Mouse (Mus musculus): ENCODE results near the gene Avpi1. TPM values are rescaled to one million over a fixed set of nuclear protein-coding genes. Genes with fewer than 3 reads are reported as not detected.
"Not testable (repeated sequence)": the region's sequence is repeated elsewhere in the genome, so short reads cannot be mapped to it uniquely, and the experiment has no call there.

Avpi1 gene
- polyA plus RNA-seq, 1 experiment from 2014 or later: 17.7 TPM

DNA sequence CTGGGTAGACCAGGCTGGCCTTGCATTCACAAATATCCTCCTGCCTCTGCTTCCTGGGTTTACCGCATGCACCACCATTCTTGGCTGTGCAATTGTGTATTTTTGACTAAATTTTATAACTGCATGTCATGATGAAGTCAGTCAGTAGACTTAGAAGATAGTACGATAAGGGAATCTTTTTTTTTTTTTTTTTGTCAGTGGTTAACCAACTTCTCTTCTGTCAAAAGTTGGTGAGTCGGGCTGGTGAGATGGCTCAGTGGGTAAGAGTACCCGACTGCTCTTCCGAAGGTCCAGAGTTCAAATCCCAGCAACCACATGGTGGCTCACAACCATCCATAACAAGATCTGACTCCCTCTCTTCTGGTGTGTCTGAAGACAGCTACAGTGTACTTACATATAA is 47.2 kb downstream of the Avpi1 start:
- H3K4me3 ChIP-seq; DNase-seq (ENCODE audit: low spot score); H3K27me3 ChIP-seq (ENCODE audit: low read depth, poor library complexity, severe bottlenecking); H3K9me3 ChIP-seq (replicated peaks); H3K27ac ChIP-seq (replicated peaks): not testable (repeated sequence)
- 93% methylated on average over 5 of the region's 5 CpGs for WGBS
- Histone ChIP-seq H3K4me1 (peaks cover 18% of the 10 kb centered on the region), H3K36me3 (peaks cover 15% of the 10 kb centered on the region)

DNA sequence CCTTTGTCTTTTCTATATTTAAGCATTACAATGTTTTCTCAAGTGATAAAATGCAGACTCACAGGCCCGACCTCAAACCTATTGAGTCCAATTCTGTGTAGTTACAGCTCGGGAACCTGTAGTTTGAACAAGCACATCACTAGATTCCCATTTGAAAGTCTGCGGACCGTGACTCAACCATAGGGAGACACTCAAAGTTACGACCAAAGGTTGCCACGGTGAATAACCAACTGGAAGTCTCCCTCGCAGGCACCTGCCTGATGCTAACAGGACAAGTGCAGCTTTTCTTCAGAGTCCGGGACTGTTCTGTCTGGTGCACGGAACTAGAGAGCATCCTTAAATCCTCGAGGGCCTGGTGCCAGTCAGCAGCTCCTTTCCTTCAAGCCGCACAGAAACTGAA is 48.4 kb downstream of the Avpi1 start:
- no peaks in the 10 kb centered on the region for H3K27me3 ChIP-seq (ENCODE audit: low read depth, poor library complexity, severe bottlenecking)
- WGBS: 84% methylated on average over 11 of the region's 11 CpGs
- no peak overlapping the region for H3K4me3 ChIP-seq
- DNase-seq (ENCODE audit: low spot score): no peak
- peaks cover 27% of the 10 kb centered on the region for H3K36me3 ChIP-seq
- peaks cover 8% of the 10 kb centered on the region for H3K4me1 ChIP-seq
- H3K9me3 ChIP-seq (replicated peaks): no peaks in the 10 kb centered on the region
- H3K27ac ChIP-seq (replicated peaks): no peak overlapping the region

DNA sequence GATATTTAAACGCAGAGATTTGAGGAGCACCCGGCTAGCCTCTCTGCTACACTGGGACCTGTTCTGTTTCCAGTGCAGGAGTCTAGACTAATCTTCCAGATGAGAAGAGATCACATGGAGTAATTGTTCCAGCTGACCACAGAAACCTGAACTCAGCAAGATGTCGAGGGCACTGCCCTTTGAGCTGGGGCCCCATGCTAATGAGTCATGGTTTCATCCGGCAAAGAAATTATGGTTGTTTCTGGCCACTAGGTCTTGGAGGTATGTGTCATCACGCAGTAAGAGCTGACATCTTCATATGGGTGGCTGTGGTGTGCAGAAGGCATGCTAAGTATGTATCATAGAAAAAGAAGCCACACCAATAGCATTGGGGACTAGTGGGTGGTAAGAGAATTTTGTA is 48.9 kb downstream of the Avpi1 start:
- no peaks in the 10 kb centered on the region for H3K9me3 ChIP-seq (replicated peaks)
- H3K4me1 ChIP-seq: peaks cover 5% of the 10 kb centered on the region; the same call in 1 of the 2 replicates
- no peaks in the 10 kb centered on the region for H3K27me3 ChIP-seq (ENCODE audit: low read depth, poor library complexity, severe bottlenecking)
- DNase-seq (ENCODE audit: low spot score): no peak
- WGBS: 87% methylated on average over 5 of the region's 5 CpGs
- H3K36me3 ChIP-seq: peaks cover 32% of the 10 kb centered on the region
- no peak overlapping the region for H3K4me3 ChIP-seq
- no peak overlapping the region for H3K27ac ChIP-seq (replicated peaks)

DNA sequence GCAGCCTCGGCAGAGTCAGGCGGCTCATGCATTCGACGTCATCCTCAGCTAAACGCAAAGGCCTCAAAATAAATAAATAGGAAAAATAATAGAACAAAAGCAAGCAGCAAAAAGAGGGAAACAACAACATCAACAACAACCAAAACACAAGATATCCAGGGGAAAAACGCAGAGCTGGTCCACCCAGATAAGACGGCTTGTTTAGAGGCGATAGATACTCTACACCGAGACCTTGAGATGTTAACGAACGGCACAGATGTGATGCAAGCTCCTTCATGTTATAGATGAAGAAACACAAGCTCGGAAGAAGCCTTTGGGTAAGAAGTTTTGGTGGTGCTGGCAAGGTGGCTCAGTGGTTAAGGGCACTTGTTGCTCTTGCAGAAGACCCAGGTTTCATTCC is 49.9 kb downstream of the Avpi1 start:
- Histone ChIP-seq H3K4me3 (no peak overlapping the region), H3K9me3 (replicated peaks) (no peaks in the 10 kb centered on the region), H3K36me3 (peaks cover 41% of the 10 kb centered on the region), H3K27ac (replicated peaks) (no peak overlapping the region), H3K4me1 (peaks cover 5% of the 10 kb centered on the region; the same call in 1 of the 2 replicates), H3K27me3 (ENCODE audit: low read depth, poor library complexity, severe bottlenecking) (no peaks in the 10 kb centered on the region)
- WGBS: 96% methylated on average over 12 of the region's 12 CpGs
- no peak for DNase-seq (ENCODE audit: low spot score)

DNA sequence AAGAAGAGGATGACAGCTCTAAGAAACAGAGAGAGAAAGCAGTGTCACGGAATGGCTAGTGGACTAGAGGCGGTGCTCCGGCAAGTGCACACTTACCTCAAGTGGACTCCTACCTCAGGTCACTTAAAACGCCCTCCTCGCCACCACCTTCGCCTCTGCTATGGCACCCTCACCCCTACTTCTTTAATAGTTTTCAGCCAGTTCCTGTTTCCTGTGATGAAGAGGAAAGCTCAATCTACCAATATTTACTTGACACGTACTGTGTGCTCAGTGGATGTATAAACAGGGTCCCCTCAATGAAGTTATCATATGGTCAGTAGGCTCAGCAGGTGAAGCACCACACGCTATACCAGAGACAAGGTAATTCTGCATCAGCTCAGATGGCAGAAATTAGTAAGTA is 50.3 kb downstream of the Avpi1 start:
- no peak for DNase-seq (ENCODE audit: low spot score)
- H3K27me3 ChIP-seq (ENCODE audit: low read depth, poor library complexity, severe bottlenecking): no peaks in the 10 kb centered on the region
- WGBS: 93% methylated on average over 8 of the region's 8 CpGs
- no peak overlapping the region for H3K27ac ChIP-seq (replicated peaks)
- H3K4me1 ChIP-seq: peaks cover 5% of the 10 kb centered on the region; the same call in 1 of the 2 replicates
- H3K4me3 ChIP-seq: no peak overlapping the region
- peaks cover 46% of the 10 kb centered on the region for H3K36me3 ChIP-seq
- no peaks in the 10 kb centered on the region for H3K9me3 ChIP-seq (replicated peaks)

DNA sequence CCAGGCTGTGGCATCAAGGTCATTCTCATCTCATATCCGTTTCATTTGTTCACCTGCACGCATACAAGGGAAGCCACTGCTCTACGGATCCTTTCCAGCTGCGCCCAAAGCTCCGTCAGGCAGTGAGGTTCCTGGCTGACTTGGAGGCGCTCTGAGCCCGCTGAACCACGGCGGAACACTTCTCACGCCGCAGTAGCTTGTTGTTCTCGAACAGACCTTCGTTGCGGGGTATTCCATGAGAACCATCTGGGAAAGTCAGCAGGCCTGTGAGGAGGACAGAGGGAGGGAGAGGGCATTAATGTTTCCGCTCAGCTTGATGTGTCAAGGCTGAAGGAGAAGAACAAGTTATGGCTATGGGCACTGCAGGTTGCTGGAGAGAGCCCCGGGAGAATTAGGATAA is 52.9 kb downstream of the Avpi1 start:
- Histone ChIP-seq H3K27ac (replicated peaks) (no peak overlapping the region), H3K4me1 (peaks cover 5% of the 10 kb centered on the region; the same call in 1 of the 2 replicates), H3K9me3 (replicated peaks) (no peaks in the 10 kb centered on the region), H3K27me3 (ENCODE audit: low read depth, poor library complexity, severe bottlenecking) (no peaks in the 10 kb centered on the region), H3K4me3 (no peak overlapping the region), H3K36me3 (peaks cover 50% of the 10 kb centered on the region)
- 91% methylated on average over 16 of the region's 16 CpGs for WGBS
- DNase-seq (ENCODE audit: low spot score): no peak

DNA sequence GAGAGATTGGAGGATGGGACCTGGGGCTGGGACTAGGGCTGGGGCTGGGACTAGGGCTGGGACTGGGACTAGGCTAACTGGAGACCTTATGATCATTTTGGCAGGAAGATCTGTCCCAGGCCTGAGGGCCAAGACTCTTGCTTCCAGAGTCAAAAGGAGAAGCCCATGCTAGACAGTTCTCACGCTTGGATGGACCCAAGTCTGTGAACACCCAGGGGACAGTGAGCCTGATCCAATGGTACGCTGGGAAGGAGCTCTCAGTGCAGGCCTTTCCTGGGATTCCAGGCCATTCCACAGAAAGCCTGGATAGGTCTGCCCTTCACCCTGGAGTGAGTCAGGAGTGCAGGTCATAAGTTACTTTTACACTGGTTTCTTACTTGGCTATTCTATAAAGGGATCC is 53.8 kb downstream of the Avpi1 start:
- Histone ChIP-seq H3K9me3 (replicated peaks) (no peaks in the 10 kb centered on the region), H3K4me3 (no peak overlapping the region), H3K36me3 (peaks cover 50% of the 10 kb centered on the region), H3K4me1 (peaks cover 9% of the 10 kb centered on the region; the same call in 1 of the 2 replicates), H3K27me3 (ENCODE audit: low read depth, poor library complexity, severe bottlenecking) (no peaks in the 10 kb centered on the region), H3K27ac (replicated peaks) (no peak overlapping the region)
- no peak for DNase-seq (ENCODE audit: low spot score)
- 85% methylated on average over 2 of the region's 2 CpGs for WGBS

Other genes with a start within 250 kb of the Avpi1 start
- 34.0 and 35.4 TPM in 2 replicates for gene Rrp12, start 232.9 kb downstream of the Avpi1 start, polyA plus RNA-seq (2016; fragmentation: Nextera tagmentation; extraction: Ambion mirVana)
- 924 and 1,153 TPM in 2 replicates for gene Pgam1, start 217.1 kb downstream of the Avpi1 start, polyA plus RNA-seq (2016; fragmentation: Nextera tagmentation; extraction: Ambion mirVana)
- gene Exosc1, start 195.6 kb downstream of the Avpi1 start, polyA plus RNA-seq (2016; fragmentation: Nextera tagmentation; extraction: Ambion mirVana): 82.1 and 96.4 TPM in 2 replicates
- 88.4 and 91.6 TPM in 2 replicates for gene Zdhhc16, start 195.6 kb downstream of the Avpi1 start, polyA plus RNA-seq (2016; fragmentation: Nextera tagmentation; extraction: Ambion mirVana)
- 34.8 and 39.4 TPM in 2 replicates for gene Mms19, start 147.9 kb downstream of the Avpi1 start, polyA plus RNA-seq (2016; fragmentation: Nextera tagmentation; extraction: Ambion mirVana)
- 9.5 and 10.2 TPM in 2 replicates for gene Ubtd1, start 147.3 kb downstream of the Avpi1 start, polyA plus RNA-seq (2016; fragmentation: Nextera tagmentation; extraction: Ambion mirVana)
- 0.17 and 0.29 TPM in 2 replicates for gene Ankrd2, start 93.1 kb downstream of the Avpi1 start, polyA plus RNA-seq (2016; fragmentation: Nextera tagmentation; extraction: Ambion mirVana)
- gene Hoga1, start 83.4 kb downstream of the Avpi1 start, polyA plus RNA-seq (2016; fragmentation: Nextera tagmentation; extraction: Ambion mirVana): 1.1 and 1.8 TPM in 2 replicates
- gene 4933411K16Rik, start 76.8 kb downstream of the Avpi1 start, polyA plus RNA-seq (2016; fragmentation: Nextera tagmentation; extraction: Ambion mirVana): 0.09 TPM in 1 of 2 replicates, not detected in the other
- gene Morn4, start 42.7 kb downstream of the Avpi1 start, polyA plus RNA-seq (2016; fragmentation: Nextera tagmentation; extraction: Ambion mirVana): 51.9 and 70.7 TPM in 2 replicates
- gene Pi4k2a, start 38.6 kb downstream of the Avpi1 start, polyA plus RNA-seq (2016; fragmentation: Nextera tagmentation; extraction: Ambion mirVana): 23.3 and 26.7 TPM in 2 replicates
- gene Marveld1, start 18.3 kb upstream of the Avpi1 start, polyA plus RNA-seq (2016; fragmentation: Nextera tagmentation; extraction: Ambion mirVana): 3.2 and 3.6 TPM in 2 replicates
- 29.4 and 36.4 TPM in 2 replicates for gene Zfyve27, start 34.9 kb upstream of the Avpi1 start, polyA plus RNA-seq (2016; fragmentation: Nextera tagmentation; extraction: Ambion mirVana)
- gene Sfrp5, start 73.2 kb upstream of the Avpi1 start, polyA plus RNA-seq (2016; fragmentation: Nextera tagmentation; extraction: Ambion mirVana): 0.06 TPM in 2 replicates
- 1.0 and 2.2 TPM in 2 replicates for gene Golga7b, start 118.5 kb upstream of the Avpi1 start, polyA plus RNA-seq (2016; fragmentation: Nextera tagmentation; extraction: Ambion mirVana)